In the genomic region with DNA sequence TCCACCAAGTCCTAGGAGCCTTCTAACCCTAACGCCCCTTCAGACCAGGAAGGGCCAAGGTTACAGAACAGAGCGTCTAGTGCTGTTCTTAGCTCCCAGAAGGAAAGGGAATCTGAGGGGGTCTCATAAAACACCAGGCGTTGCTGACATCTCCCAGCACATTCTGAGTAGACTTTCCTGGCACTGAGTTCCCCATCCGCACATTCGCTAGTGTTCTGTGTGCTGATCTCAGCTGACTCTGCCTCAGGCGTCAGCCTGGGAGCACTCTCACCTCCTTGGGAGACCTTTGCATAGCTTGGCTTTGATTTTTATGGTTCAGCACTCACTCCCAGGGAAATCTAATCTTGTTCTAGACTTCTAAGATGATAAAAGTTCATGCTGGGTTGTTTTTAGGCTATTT, we compare ENCODE assay signal across 29 mouse cellular contexts.
DNase-seq lines count a peak whose midpoint lies in the region; ATAC-seq lines count a peak whose summit lies in the region.
"Had no signal": no experiment of that assay in that cellular context is flagged by ENCODE, and none has a peak within 500 bp of the region (broad histone marks: within the 10 kb centered on the region; RNA-seq: fewer than 3 reads in every experiment).

No protein-coding gene starts in this region.

- WGBS in hindbrain, embryonic 13.5 days = 82% methylated on average over 6 of the region's 6 CpGs
- 78% methylated on average over 6 of the region's 6 CpGs for WGBS in hindbrain, embryonic 12.5 days
- WGBS in limb, embryonic 12.5 days = 26% methylated on average over 6 of the region's 6 CpGs
- WGBS in limb, embryonic 10.5 days = 45% methylated on average over 6 of the region's 6 CpGs

- H3K27me3 ChIP-seq in hindbrain, embryonic 13.5 days = no peaks in the 10 kb centered on the region
- H3K27me3 ChIP-seq in hindbrain, embryonic 12.5 days = no peaks in the 10 kb centered on the region
- no peaks in the 10 kb centered on the region for H3K27me3 ChIP-seq in limb, embryonic 12.5 days
- no peaks in the 10 kb centered on the region for H3K27me3 ChIP-seq in limb, embryonic 10.5 days (ENCODE audit: low read depth, poor library complexity, severe bottlenecking)
- H3K27me3 ChIP-seq: embryonic facial prominence, embryonic 13.5 days; forebrain, embryonic 15.5 days; intestine, embryonic 15.5 days; midbrain, embryonic 12.5 days; neural tube, embryonic 12.5 days had no signal

- no peaks in the 10 kb centered on the region for H3K36me3 ChIP-seq in hindbrain, embryonic 13.5 days
- H3K36me3 ChIP-seq in hindbrain, embryonic 12.5 days = no peaks in the 10 kb centered on the region
- no peaks in the 10 kb centered on the region for H3K36me3 ChIP-seq in limb, embryonic 12.5 days
- no peaks in the 10 kb centered on the region for H3K36me3 ChIP-seq in limb, embryonic 10.5 days
- H3K36me3 ChIP-seq: embryonic facial prominence, embryonic 13.5 days; forebrain, embryonic 10.5 days; forebrain, embryonic 15.5 days; G1E; hindbrain, embryonic 10.5 days; intestine, embryonic 15.5 days; midbrain, embryonic 12.5 days; neural tube, embryonic 12.5 days had no signal

- H3K9me3 ChIP-seq in hindbrain, embryonic 13.5 days = no peaks in the 10 kb centered on the region
- no peaks in the 10 kb centered on the region for H3K9me3 ChIP-seq in hindbrain, embryonic 12.5 days (replicated peaks)
- H3K9me3 ChIP-seq in limb, embryonic 12.5 days = no peaks in the 10 kb centered on the region
- no peaks in the 10 kb centered on the region for H3K9me3 ChIP-seq in limb, embryonic 10.5 days (replicated peaks)
- H3K9me3 ChIP-seq: embryonic facial prominence, embryonic 13.5 days; forebrain, embryonic 10.5 days; forebrain, embryonic 15.5 days; G1E; intestine, embryonic 15.5 days; megakaryocyte, embryonic 14.5 days; midbrain, embryonic 12.5 days; neural tube, embryonic 12.5 days had no signal

- ATAC-seq in hindbrain, embryonic 13.5 days (ENCODE audit: low FRiP score) = no peak
- ATAC-seq in hindbrain, embryonic 12.5 days (ENCODE audit: low FRiP score) = no peak
- no peak for ATAC-seq in limb, embryonic 12.5 days (ENCODE audit: insufficient number of reproducible peaks, insufficient read depth, low FRiP score, low TSS enrichment, low read depth)
- ATAC-seq: forebrain, embryonic 15.5 days; hindbrain, postnatal 0 days; intestine, embryonic 15.5 days had no signal

- H3K4me1 ChIP-seq in hindbrain, embryonic 13.5 days (replicated peaks) = 0 out of 2 replicates have a peak, but pooled peaks cover 4% of the 10 kb centered on the region
- H3K4me1 ChIP-seq in hindbrain, embryonic 12.5 days = no peaks in the 10 kb centered on the region
- H3K4me1 ChIP-seq in limb, embryonic 12.5 days (replicated peaks) = peaks cover 22% of the 10 kb centered on the region
- H3K4me1 ChIP-seq in limb, embryonic 10.5 days = peaks cover 12% of the 10 kb centered on the region
- H3K4me1 ChIP-seq: forebrain, embryonic 15.5 days; intestine, embryonic 15.5 days; megakaryocyte, embryonic 14.5 days; midbrain, embryonic 12.5 days; neural tube, embryonic 12.5 days had no signal

- H3K9ac ChIP-seq in hindbrain, embryonic 13.5 days = peak overlapping the region; percentile 29; the same call in 1 of the 2 replicates
- no peak overlapping the region for H3K9ac ChIP-seq in hindbrain, embryonic 12.5 days
- H3K9ac ChIP-seq in limb, embryonic 12.5 days (replicated peaks) = no peak overlapping the region
- H3K9ac ChIP-seq: embryonic facial prominence, embryonic 13.5 days; forebrain, embryonic 15.5 days; intestine, embryonic 15.5 days; midbrain, embryonic 12.5 days; neural tube, embryonic 12.5 days had no signal

- H3K4me2 ChIP-seq in hindbrain, embryonic 13.5 days = no peak overlapping the region
- H3K4me2 ChIP-seq in hindbrain, embryonic 12.5 days (replicated peaks) = no peak overlapping the region
- H3K4me2 ChIP-seq in limb, embryonic 12.5 days = no peak overlapping the region
- H3K4me2 ChIP-seq: embryonic facial prominence, embryonic 13.5 days; forebrain, embryonic 15.5 days; intestine, embryonic 15.5 days; liver, embryonic 11.5 days; midbrain, embryonic 12.5 days; neural tube, embryonic 12.5 days had no signal

- no peak overlapping the region for H3K4me3 ChIP-seq in hindbrain, embryonic 13.5 days
- no peak overlapping the region for H3K4me3 ChIP-seq in hindbrain, embryonic 12.5 days
- H3K4me3 ChIP-seq in limb, embryonic 12.5 days (replicated peaks) = no peak overlapping the region
- H3K4me3 ChIP-seq in limb, embryonic 10.5 days = no peak overlapping the region
- H3K4me3 ChIP-seq: embryonic facial prominence, embryonic 13.5 days; forebrain, embryonic 10.5 days; forebrain, embryonic 15.5 days; gastrocnemius, adult 2 months; heart, adult 2 months; hindbrain, embryonic 10.5 days; intestine, embryonic 15.5 days; megakaryocyte, embryonic 14.5 days; midbrain, embryonic 12.5 days; myocyte; neural tube, embryonic 12.5 days had no signal

- no peak overlapping the region for H3K27ac ChIP-seq in hindbrain, embryonic 13.5 days
- no peak overlapping the region for H3K27ac ChIP-seq in hindbrain, embryonic 12.5 days
- 0 out of 2 replicates have a peak overlapping the region, but pooled peaks have one; percentile 12 for H3K27ac ChIP-seq in limb, embryonic 12.5 days
- H3K27ac ChIP-seq in limb, embryonic 10.5 days = no peak overlapping the region
- H3K27ac ChIP-seq: embryonic facial prominence, embryonic 13.5 days; forebrain, embryonic 10.5 days; forebrain, embryonic 15.5 days; gastrocnemius, adult 2 months; heart, adult 2 months; hindbrain, embryonic 10.5 days; hindbrain, postnatal 0 days; intestine, embryonic 15.5 days; midbrain, embryonic 12.5 days; neural tube, embryonic 12.5 days had no signal

- DNase-seq in adrenal gland, postnatal 14 days = peak; percentile 21
- DNase-seq in adrenal gland, postnatal 4 days (ENCODE audit: low spot score in 2 of 2) = no peak
- no peak for DNase-seq in limb, embryonic 10.5 days (ENCODE audit: low spot score)
- no peak for DNase-seq in ovary, postnatal 10 days (ENCODE audit: low spot score)
- DNase-seq: adrenal gland, postnatal 25 days; cerebellum, adult 18-20 months; cerebellum, postnatal 10 days; gastrocnemius, adult 2 months; gastrocnemius, postnatal 36 days; heart, adult 2 months; kidney, adult 8-10 months; layer of hippocampus, adult 9-11 months; lung, postnatal 4 days; thymus, postnatal 25 days had no signal
